Mouse (Mus musculus) ES-E14 (cell line): ENCODE measurements around the gene Tcl1b1.

ENCODE experiments used
- HCFC1 ChIP-seq: IDR thresholded peaks from 2 replicates; pipeline ENCODE4 v1.6.1; 2012; ENCODE audit warnings: low read length, inconsistent platforms, borderline replicate concordance; ENCODE audit not compliant: insufficient read depth
- ZC3H11A ChIP-seq: IDR thresholded peaks from 2 replicates; pipeline ENCODE4 v1.6.1; 2012; ENCODE audit warnings: low read depth, mild to moderate bottlenecking, inconsistent platforms, low read length, borderline replicate concordance
- ZNF384 ChIP-seq: IDR thresholded peaks from 2 replicates; pipeline ENCODE4 v1.6.1; 2012; ENCODE audit warnings: low read depth, low read length, inconsistent platforms

GRCm38 (mm10) chr12:105126516-105126915, 33.0 kb upstream of the Tcl1b1 start:
- TF ChIP-seq ZNF384: no peak
- TF ChIP-seq ZC3H11A: no peak
- TF ChIP-seq HCFC1: no peak
